ENCODE assay signal across 11 mouse cellular contexts in the genomic region with DNA sequence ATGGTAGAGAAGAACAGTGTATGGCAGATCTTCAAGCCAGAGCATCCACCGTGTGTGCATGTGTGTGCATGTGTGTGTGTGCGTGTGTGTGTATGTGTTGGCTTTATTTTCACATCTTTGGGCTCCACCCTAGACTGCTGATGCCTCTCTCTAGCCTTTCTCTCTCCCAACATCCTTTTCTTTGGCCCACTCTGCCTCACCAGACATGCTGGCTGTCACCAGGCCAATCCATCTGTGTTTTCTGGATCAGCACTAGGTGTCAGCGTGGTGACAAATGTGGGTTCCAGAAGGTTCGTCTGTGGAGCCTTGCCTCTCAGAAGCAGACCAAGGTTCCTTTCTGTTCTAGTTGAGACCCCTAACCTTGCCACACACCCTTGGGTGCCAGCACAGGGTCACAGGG.
A peak's percentile ranks its signal among the peaks of the same experiment; 100 is the strongest.
DNase-seq lines count a peak whose midpoint lies in the region; ATAC-seq and TF ChIP-seq lines count a peak whose summit lies in the region.
"Had no signal": no experiment of that assay in that cellular context is flagged by ENCODE, and none has a peak within 500 bp of the region (broad histone marks: within the 10 kb centered on the region; RNA-seq: fewer than 3 reads in every experiment).

No protein-coding gene starts in this region.

- peak; percentile 17 for DNase-seq in gastrocnemius, adult 18-20 months (ENCODE audit: low spot score)
- DNase-seq in gastrocnemius, adult 8-10 months (ENCODE audit: low spot score in 2 of 2): no peak
- DNase-seq in liver, adult 2 months (ENCODE audit: extremely low read depth, low read depth, low spot score): no peak
- DNase-seq in liver, embryonic 11.5 days (ENCODE audit: low spot score): no peak
- DNase-seq in cerebellum, postnatal 36 days: peak; percentile 78 to 80
- DNase-seq in kidney, postnatal 36 days: no peak
- DNase-seq in kidney, adult 11 months: no peak
- DNase-seq: thymus, postnatal 25 days had no signal

- H3K4me2 ChIP-seq in liver, embryonic 11.5 days: no peak overlapping the region
- H3K4me2 ChIP-seq: liver, embryonic 15.5 days had no signal

- no peaks in the 10 kb centered on the region for H3K36me3 ChIP-seq in liver, adult 2 months (ENCODE audit: control insufficient read depth, insufficient read depth, low read length)
- H3K36me3 ChIP-seq in liver, embryonic 11.5 days (ENCODE audit: control insufficient read depth, insufficient read depth, low read length): no peaks in the 10 kb centered on the region
- H3K36me3 ChIP-seq: liver, embryonic 15.5 days had no signal

- H3K4me1 ChIP-seq in liver, adult 2 months (ENCODE audit: control insufficient read depth, insufficient read depth, low read length): no peaks in the 10 kb centered on the region
- no peaks in the 10 kb centered on the region for H3K4me1 ChIP-seq in liver, embryonic 11.5 days (replicated peaks; ENCODE audit: control insufficient read depth, insufficient read depth, low read length)
- H3K4me1 ChIP-seq: liver, embryonic 15.5 days had no signal

- H3K27ac ChIP-seq in liver, adult 2 months (replicated peaks; ENCODE audit: insufficient read depth, low read depth, low read length): no peak overlapping the region
- no peak overlapping the region for H3K27ac ChIP-seq in liver, embryonic 11.5 days (ENCODE audit: low read depth, low read length)
- H3K27ac ChIP-seq: liver, embryonic 15.5 days had no signal

- no peaks in the 10 kb centered on the region for H3K9me3 ChIP-seq in liver, embryonic 11.5 days (ENCODE audit: control insufficient read depth, low read length)
- H3K9me3 ChIP-seq: liver, embryonic 15.5 days had no signal

- no peak overlapping the region for H3K4me3 ChIP-seq in liver, adult 2 months (ENCODE audit: insufficient read depth, low read depth, low read length)
- H3K4me3 ChIP-seq in liver, embryonic 11.5 days (ENCODE audit: low read depth, low read length): no peak overlapping the region
- H3K4me3 ChIP-seq: liver, embryonic 15.5 days; megakaryocyte, embryonic 14.5 days had no signal

- TF ChIP-seq CTCF in liver, adult 2 months (IDR thresholded peaks at IDR 0.05; ENCODE audit: low read depth, low read length): 0 out of 2 replicates have a peak, but pooled peaks have one; percentile 13

- no peaks in the 10 kb centered on the region for H3K27me3 ChIP-seq in liver, adult 2 months (ENCODE audit: control insufficient read depth, insufficient read depth, low read length)
- H3K27me3 ChIP-seq in liver, embryonic 11.5 days (replicated peaks; ENCODE audit: control insufficient read depth, insufficient read depth, low read length): no peaks in the 10 kb centered on the region; the same call in none of the 2 replicates

- no peaks in the 10 kb centered on the region for H3K79me2 ChIP-seq in liver, adult 2 months (ENCODE audit: control insufficient read depth, insufficient read depth, low read length)

- no peak overlapping the region for H3K9ac ChIP-seq in liver, adult 2 months (ENCODE audit: low read depth, low read length)
- H3K9ac ChIP-seq in liver, embryonic 11.5 days (ENCODE audit: low read depth, low read length): no peak overlapping the region
- H3K9ac ChIP-seq: liver, embryonic 15.5 days had no signal

- WGBS in liver, adult 2 months: 79% methylated on average over 4 of the region's 4 CpGs
- 75% methylated on average over 4 of the region's 4 CpGs for WGBS in liver, embryonic 11.5 days

- TF ChIP-seq POLR2A in liver, adult 2 months (IDR thresholded peaks at IDR 0.05; ENCODE audit: extremely low read depth, insufficient read depth, low read length): no peak

- ATAC-seq in liver, embryonic 11.5 days (replicated peaks; ENCODE audit: low FRiP score): no peak
- ATAC-seq in cerebellum, adult (ENCODE audit: insufficient number of reproducible peaks, low FRiP score, low TSS enrichment): peak; percentile 83

Comparison
In these comparisons a context has a peak if more than half of its experiments do, and no peak if none do; other contexts are left out.
1. DNase-seq: peak in gastrocnemius, adult 18-20 months (single experiment) and cerebellum, postnatal 36 days (2 of 2); none in gastrocnemius, adult 8-10 months (0 of 2), liver, adult 2 months (single experiment), liver, embryonic 11.5 days (single experiment), kidney, postnatal 36 days (0 of 2) and kidney, adult 11 months (single experiment).